ENCODE assay signal across 9 mouse cellular contexts in the genomic region with DNA sequence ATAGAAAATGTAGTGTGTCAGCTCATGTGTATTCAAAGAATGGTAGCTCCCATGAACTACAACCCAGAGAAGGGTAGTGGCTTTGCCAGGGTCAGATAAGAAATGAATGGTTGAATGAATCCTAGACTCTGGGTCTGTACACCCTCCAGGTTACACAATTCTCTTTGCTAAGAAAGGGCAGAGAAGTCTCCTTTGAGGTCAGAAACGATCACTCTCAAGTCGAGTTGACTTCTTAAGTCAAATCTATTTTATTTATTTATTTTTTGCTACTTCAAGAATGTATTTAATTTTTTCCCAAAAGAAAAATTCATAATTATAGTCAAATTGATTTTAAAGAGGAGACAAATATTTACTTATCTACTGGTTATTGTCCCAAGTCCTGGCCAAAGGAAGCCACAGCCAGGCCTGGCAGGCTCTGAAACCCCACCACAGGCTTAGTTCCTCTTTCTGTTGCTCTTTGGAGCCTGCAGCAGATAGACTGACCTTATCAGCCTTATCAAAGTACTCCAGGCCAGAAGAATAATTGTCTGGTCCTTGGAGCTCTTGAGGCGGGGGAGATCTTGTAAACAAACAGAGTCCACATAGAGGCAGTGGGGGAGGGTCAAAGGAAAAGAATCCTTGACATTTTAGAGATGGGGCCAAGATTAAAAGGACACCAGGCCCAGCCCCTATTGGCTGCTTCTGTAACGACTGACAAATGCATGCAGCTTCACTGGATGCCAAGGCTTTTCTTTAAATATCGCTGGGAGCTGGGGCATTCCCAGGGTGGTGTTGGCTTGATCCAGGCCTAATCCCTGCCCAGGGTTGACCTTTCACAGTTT.
A peak's percentile ranks its signal among the peaks of the same experiment; 100 is the strongest.
DNase-seq lines count a peak whose midpoint lies in the region; TF ChIP-seq lines count a peak whose summit lies in the region.
"Had no signal": no experiment of that assay in that cellular context is flagged by ENCODE, and none has a peak within 500 bp of the region (broad histone marks: within the 10 kb centered on the region; RNA-seq: fewer than 3 reads in every experiment).

No protein-coding gene starts in this region.

- H3K9me3 ChIP-seq in heart, embryonic 10.5 days, result no peaks in the 10 kb centered on the region
- H3K9me3 ChIP-seq: neural tube, embryonic 12.5 days had no signal

- TF ChIP-seq POLR2A in liver, adult 2 months (IDR thresholded peaks at IDR 0.05; ENCODE audit: extremely low read depth, insufficient read depth, low read length), result no peak

- TF ChIP-seq CTCF in liver, adult 2 months (IDR thresholded peaks at IDR 0.05; ENCODE audit: low read depth, low read length), result no peak

- WGBS in heart, embryonic 10.5 days, result 29% methylated on average over 5 of the region's 5 CpGs
- WGBS in liver, adult 2 months, result 33% methylated on average over 5 of the region's 5 CpGs

- no peaks in the 10 kb centered on the region for H3K36me3 ChIP-seq in heart, embryonic 10.5 days
- no peaks in the 10 kb centered on the region for H3K36me3 ChIP-seq in liver, adult 2 months (ENCODE audit: control insufficient read depth, insufficient read depth, low read length)
- H3K36me3 ChIP-seq: neural tube, embryonic 12.5 days had no signal

- peak overlapping the region; percentile 75 for H3K27ac ChIP-seq in heart, embryonic 10.5 days
- H3K27ac ChIP-seq in liver, adult 2 months (replicated peaks; ENCODE audit: insufficient read depth, low read depth, low read length), result 0 out of 2 replicates have a peak overlapping the region, but pooled peaks have one; percentile 27
- H3K27ac ChIP-seq: neural tube, embryonic 12.5 days had no signal

- H3K4me1 ChIP-seq in heart, embryonic 10.5 days, result peaks cover 74% of the 10 kb centered on the region
- peaks cover 16% of the 10 kb centered on the region for H3K4me1 ChIP-seq in liver, adult 2 months (ENCODE audit: control insufficient read depth, insufficient read depth, low read length)

- no peak overlapping the region for H3K9ac ChIP-seq in liver, adult 2 months (ENCODE audit: low read depth, low read length)
- H3K9ac ChIP-seq: neural tube, embryonic 12.5 days had no signal

- no peaks in the 10 kb centered on the region; the same call in 1 of the 2 replicates for H3K27me3 ChIP-seq in heart, embryonic 10.5 days (ENCODE audit: insufficient read depth, poor library complexity, severe bottlenecking)
- no peaks in the 10 kb centered on the region for H3K27me3 ChIP-seq in liver, adult 2 months (ENCODE audit: control insufficient read depth, insufficient read depth, low read length)
- H3K27me3 ChIP-seq: neural tube, embryonic 12.5 days had no signal

- H3K4me3 ChIP-seq in heart, embryonic 10.5 days, result no peak overlapping the region
- H3K4me3 ChIP-seq in liver, adult 2 months (ENCODE audit: insufficient read depth, low read depth, low read length), result no peak overlapping the region
- H3K4me3 ChIP-seq: neural tube, embryonic 12.5 days had no signal

- DNase-seq in heart, embryonic 10.5 days (ENCODE audit: low spot score), result peak; percentile 84
- no peak for DNase-seq in heart, postnatal 4 days
- DNase-seq in c-Kit-positive CD71-positive TER-119-positive erythroid progenitor cells, embryonic 14.5 days (ENCODE audit: low spot score), result peak; percentile 69
- DNase-seq in liver, adult 2 months (ENCODE audit: extremely low read depth, low read depth, low spot score), result peak; percentile 71
- peak; percentile 19 to 27 for DNase-seq in spleen, adult 18-20 months
- no peak for DNase-seq in layer of hippocampus, adult 11-12 months (ENCODE audit: low spot score)
- no peak for DNase-seq in layer of hippocampus, adult 8-10 months (ENCODE audit: low spot score in 2 of 2)
- no peak for DNase-seq in cerebellum, adult 8-10 months

- no peaks in the 10 kb centered on the region for H3K79me2 ChIP-seq in liver, adult 2 months (ENCODE audit: control insufficient read depth, insufficient read depth, low read length)

Comparison
In these comparisons a context has a peak if more than half of its experiments do, and no peak if none do; other contexts are left out.
1. DNase-seq: peak in heart, embryonic 10.5 days (single experiment), c-Kit-positive CD71-positive TER-119-positive erythroid progenitor cells, embryonic 14.5 days (single experiment), liver, adult 2 months (single experiment) and spleen, adult 18-20 months (2 of 2); none in heart, postnatal 4 days (single experiment), layer of hippocampus, adult 11-12 months (single experiment), layer of hippocampus, adult 8-10 months (0 of 2) and cerebellum, adult 8-10 months (single experiment).